Mouse (Mus musculus): Measurements from ENCODE around the gene 4931422A03Rik.
"Not testable (repeated sequence)": the region's sequence is repeated elsewhere in the genome, so short reads cannot be mapped to it uniquely, and the experiment has no call there.

The 4931422A03Rik gene

DNA sequence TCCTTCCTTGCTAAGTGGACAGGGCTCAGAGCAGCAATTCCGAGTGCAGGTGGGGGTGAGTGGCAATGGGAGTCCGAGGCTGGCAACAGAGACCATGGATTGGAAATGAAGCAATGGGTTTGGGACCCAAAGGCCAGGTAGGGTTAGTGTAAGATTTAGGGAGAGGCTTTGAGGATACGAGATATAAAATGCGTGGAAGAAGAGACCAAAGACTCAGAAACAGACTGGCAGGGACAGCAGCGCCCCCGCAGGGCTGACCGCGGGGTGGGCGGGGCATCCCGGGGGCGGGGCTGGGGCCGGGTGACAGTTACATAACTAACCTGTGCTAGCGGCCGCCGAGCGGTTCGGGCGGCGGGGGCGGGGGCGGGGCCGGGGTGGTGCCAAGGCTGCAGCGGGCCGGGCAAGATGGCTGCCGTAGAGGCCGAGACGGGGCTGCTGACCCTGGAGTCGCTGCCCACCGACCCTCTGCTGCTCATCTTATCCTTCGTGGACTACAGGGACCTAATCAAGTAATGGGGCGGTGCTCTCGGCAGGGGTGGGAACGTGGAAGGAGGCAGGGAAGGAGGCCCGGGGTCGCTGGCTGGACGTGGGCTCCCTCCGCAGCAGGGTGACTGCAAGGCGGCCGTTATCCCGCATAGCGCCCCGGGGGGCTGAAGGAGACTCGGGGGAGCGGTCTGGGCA lies 563 bp downstream of the 4931422A03Rik start, which contains the start of gene Fbxo3:
Gene Fbxo3, plus strand, starts transcription at position 264 of the 681 bp plus-strand sequence.
- peak; percentile 94 for DNase-seq (ENCODE audit: low spot score)

- no peak for DNase-seq (ENCODE audit: low spot score)
Measured at GRCm38 (mm10) chr2:104024656-104025055, 3.5 kb downstream of the 4931422A03Rik start.

DNA sequence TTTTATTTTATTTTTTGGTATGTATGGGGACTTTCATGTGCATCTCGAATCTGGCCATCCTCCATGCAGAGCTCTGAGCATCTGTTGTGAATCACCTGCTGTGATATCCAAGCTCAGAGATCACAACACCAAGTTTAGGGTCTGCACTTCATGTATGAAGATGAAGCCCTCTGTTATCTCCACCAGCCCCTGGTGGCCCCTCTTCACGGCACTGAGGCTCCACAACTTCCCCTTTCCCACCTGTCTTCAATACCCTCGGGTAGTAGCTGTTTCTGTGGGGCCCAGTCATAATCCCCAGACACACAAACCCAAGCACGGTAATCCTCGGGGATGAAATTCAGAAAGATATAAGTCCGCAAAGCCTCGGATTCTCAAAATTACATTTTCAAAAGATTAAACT lies 5.1 kb downstream of the 4931422A03Rik start:
- no peak for DNase-seq (ENCODE audit: low spot score)

GRCm38 (mm10) chr2:104008853-104009252 lies 19.3 kb downstream of the 4931422A03Rik start:
- DNase-seq (ENCODE audit: low spot score): not testable (repeated sequence)

DNA sequence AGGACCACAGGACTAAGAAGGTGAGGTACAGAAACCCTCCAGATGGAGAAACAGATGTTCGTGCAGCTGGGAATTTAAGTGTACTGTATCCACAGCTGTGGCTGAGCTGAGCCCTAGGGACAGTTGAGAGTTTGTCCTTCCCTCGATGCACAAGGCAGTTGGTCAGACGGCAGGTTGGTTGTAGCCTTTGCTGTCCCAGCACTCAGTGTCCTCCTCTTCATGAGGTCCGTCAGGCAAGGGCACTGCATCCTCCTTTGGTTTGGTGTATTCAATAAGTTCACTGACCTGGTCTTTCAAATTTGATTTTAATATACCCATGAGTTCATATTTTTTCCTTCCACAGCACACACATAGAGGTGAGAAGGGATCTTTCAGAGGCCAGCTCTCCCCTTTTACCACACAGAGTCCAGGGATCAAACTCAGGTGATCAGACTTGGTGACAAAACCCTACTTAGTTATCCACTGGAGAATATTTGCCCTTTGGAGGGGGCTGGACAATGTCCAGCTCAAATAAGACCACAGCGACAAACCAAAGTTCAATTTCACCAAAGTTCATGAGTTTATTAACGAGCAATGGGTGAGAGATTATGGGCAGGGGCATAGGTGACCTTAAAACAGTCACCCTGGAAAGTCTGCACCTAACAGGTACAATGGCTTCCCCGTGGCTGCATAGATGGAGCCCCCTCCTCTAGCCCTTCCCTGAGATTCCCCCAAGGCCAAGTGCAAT lies 20.2 kb downstream of the 4931422A03Rik start:
- DNase-seq (ENCODE audit: low spot score): no peak

- peak; percentile 9 for DNase-seq (ENCODE audit: low spot score)
Measured at GRCm38 (mm10) chr2:104002711-104003413, 25.3 kb downstream of the 4931422A03Rik start.

GRCm38 (mm10) chr2:104001861-104002260 lies 26.3 kb downstream of the 4931422A03Rik start:
- DNase-seq (ENCODE audit: low spot score): no peak

DNA sequence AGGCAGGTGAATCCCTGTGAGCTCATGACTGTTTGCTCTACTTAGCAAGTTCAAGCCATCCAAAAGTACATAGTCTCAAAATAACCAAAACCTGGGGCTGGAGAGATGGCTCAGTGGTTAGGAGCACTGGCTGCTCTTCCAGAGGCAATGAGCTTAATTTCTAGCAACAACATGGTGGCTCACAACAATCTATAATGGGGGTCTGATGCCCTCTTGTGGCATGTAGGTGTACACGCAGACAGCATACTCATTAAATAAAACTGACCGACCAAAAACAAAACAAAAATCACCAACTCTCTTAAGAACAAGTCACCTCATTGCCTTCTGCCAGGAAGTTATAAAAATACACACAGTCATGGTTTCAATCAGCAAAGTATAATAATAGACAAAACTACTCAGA lies 27.1 kb downstream of the 4931422A03Rik start:
- no peak for DNase-seq (ENCODE audit: low spot score)

- DNase-seq (ENCODE audit: low spot score): no peak
Measured at GRCm38 (mm10) chr2:103992618-103993332, 35.4 kb downstream of the 4931422A03Rik start.

- no peak for DNase-seq (ENCODE audit: low spot score)
Measured at GRCm38 (mm10) chr2:103992162-103992561, 36.0 kb downstream of the 4931422A03Rik start.

DNA sequence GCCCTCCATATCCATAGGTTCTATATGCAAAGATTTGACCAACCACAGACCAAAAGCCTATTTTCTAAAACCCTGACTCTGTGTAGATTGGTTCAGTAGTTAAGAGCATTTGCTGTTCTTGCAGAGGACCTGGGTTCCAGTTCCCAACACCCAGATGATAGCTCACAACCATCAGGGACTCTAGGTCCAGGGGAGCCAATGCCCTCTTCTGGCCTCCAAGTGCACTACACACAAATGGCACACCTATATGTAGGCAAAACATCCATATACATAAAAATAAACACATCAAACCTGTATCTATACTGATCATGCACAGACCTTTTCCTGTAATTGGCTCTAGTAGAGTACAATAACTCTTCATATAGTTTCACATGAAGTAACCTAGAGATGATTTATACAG lies 36.9 kb downstream of the 4931422A03Rik start:
- DNase-seq (ENCODE audit: low spot score): no peak

GRCm38 (mm10) chr2:103989724-103990123 lies 38.4 kb downstream of the 4931422A03Rik start:
- no peak for DNase-seq (ENCODE audit: low spot score)

DNA sequence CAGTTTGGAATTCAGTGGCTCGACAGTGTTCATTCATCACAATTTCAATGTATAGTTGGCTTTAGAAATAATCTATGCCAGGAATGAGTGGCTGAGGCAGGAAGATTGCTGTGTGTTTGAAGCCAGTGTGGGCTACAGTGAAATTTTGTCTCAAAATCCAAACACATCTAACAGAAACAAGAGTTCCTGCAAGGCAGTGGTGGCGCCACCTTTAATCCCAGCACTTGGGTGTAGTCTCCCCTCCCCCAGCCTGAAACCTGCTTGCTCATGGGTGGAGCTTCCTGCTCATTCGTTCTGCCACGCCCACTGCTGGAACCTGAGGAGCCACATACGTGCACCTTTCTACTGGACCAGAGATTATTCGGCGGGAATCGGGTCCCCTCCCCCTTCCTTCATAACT lies 40.6 kb downstream of the 4931422A03Rik start:
- DNase-seq (ENCODE audit: low spot score): not testable (repeated sequence)

- no peak for DNase-seq (ENCODE audit: low spot score)
Measured at GRCm38 (mm10) chr2:103983146-103983545, 45.0 kb downstream of the 4931422A03Rik start.

- no peak for DNase-seq (ENCODE audit: low spot score)
Measured at GRCm38 (mm10) chr2:103982250-103982649, 45.9 kb downstream of the 4931422A03Rik start.

GRCm38 (mm10) chr2:103977716-103978115 lies 50.4 kb downstream of the 4931422A03Rik start:
- no peak for DNase-seq (ENCODE audit: low spot score)

- DNase-seq (ENCODE audit: low spot score): no peak
Measured at GRCm38 (mm10) chr2:103977216-103977615, 50.9 kb downstream of the 4931422A03Rik start.

GRCm38 (mm10) chr2:103975904-103976303 lies 52.3 kb downstream of the 4931422A03Rik start:
- DNase-seq (ENCODE audit: low spot score): no peak

- DNase-seq (ENCODE audit: low spot score): no peak
Measured at GRCm38 (mm10) chr2:103971838-103972237, 56.3 kb downstream of the 4931422A03Rik start.

DNA sequence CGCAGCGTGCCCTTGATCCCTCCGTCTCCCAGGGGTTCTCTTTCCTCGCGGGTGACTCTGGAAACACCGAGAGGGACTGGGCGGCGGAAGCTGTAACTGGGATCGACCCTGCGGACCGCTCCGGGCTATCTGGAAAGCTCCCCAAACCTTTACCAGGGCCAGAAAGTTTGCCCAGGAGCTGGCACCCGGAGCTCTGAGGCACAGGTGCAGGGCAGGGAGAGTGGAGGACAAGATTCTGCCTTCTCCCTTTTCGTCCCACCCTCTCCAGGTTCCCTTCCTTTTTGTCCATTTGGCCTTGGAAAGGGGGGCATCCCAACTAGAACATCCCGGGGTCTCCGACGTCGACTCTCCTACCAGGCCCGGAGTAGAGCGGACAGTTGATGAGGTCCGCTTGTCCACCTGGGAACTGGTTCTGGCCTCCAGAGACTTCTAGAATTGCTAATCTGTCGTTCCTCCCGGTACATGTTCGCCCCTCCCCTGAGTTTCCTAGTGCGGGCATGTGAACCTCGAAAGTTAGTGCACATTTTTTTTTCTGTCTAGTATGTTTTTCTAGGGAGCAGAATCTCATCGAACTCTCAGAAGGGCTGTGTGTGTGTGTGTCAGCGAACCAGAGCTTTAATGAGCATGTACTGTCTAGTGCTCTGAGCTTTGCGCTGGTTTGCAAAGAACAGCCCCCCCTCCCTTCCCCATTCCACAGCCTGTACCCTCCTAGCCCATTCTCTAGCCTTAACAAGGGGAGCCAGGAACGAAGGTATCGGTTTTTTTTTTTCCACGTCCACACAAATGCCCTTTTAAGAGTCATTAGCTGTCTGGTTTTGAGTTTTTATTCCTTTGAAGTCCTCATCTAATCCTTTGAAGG lies 57.1 kb downstream of the 4931422A03Rik start:
- peak; percentile 6 for DNase-seq (ENCODE audit: low spot score)
